Mouse (Mus musculus) forebrain, embryonic 11.5 days (tissue): ENCODE measurements around the gene Large1. TPM values are rescaled to one million over a fixed set of nuclear protein-coding genes. Genes with fewer than 3 reads are reported as not detected.
A peak's percentile ranks its signal among the peaks of the same experiment; 100 is the strongest.
"Not testable (repeated sequence)": the region's sequence is repeated elsewhere in the genome, so short reads cannot be mapped to it uniquely, and the experiment has no call there.

ENCODE experiments used
- ATAC-seq: fragments of 200-750 bp; cut with Nextera tagmentation; replicated peaks from 2 replicates; pipeline ENCODE4 v1.8.0; 2017; ENCODE audit warnings: moderate TSS enrichment; ENCODE audit not compliant: low FRiP score
- DNase-seq: peaks from one replicate; pipeline ENCODE4 v3.0.0-alpha.2; 2017; ENCODE audit warnings: low spot score
- H3K27ac ChIP-seq: fragments of 300-500 bp; sonication (generic); 2 replicates; pipeline ENCODE4 v1.5.1; 2014; ENCODE audit warnings: low read depth, low read length
- H3K27me3 ChIP-seq: fragments of 300-500 bp; sonication (generic); 2 replicates; pipeline ENCODE4 v1.6.1; 2014; ENCODE audit warnings: mild to moderate bottlenecking, low read length, mixed read lengths; ENCODE audit not compliant: control insufficient read depth, insufficient read depth
- H3K36me3 ChIP-seq: fragments of 300-500 bp; sonication (generic); 2 replicates; pipeline ENCODE4 v1.6.1; 2014; ENCODE audit warnings: mild to moderate bottlenecking, low read length, moderate library complexity, mixed read lengths; ENCODE audit not compliant: control insufficient read depth, insufficient read depth
- H3K4me1 ChIP-seq: fragments of 300-500 bp; sonication (generic); replicated peaks from 2 replicates; pipeline ENCODE4 v1.6.1; 2014; ENCODE audit warnings: low read length, mixed read lengths; ENCODE audit not compliant: control insufficient read depth, insufficient read depth
- H3K4me2 ChIP-seq: fragments of 300-500 bp; sonication (generic); 2 replicates; pipeline ENCODE4 v1.6.1; 2014; ENCODE audit warnings: low read depth, mild to moderate bottlenecking, low read length, moderate library complexity, mixed read lengths; ENCODE audit not compliant: severe bottlenecking
- H3K4me3 ChIP-seq: fragments of 300-500 bp; sonication (generic); 2 replicates; pipeline ENCODE4 v1.5.1; 2014; ENCODE audit warnings: low read depth, low read length
- H3K9ac ChIP-seq: fragments of 300-500 bp; sonication (generic); 2 replicates; pipeline ENCODE4 v1.6.1; 2014; ENCODE audit warnings: low read length
- H3K9me3 ChIP-seq: fragments of 300-500 bp; sonication (generic); 2 replicates; pipeline ENCODE4 v1.6.1; 2016; ENCODE audit warnings: low read length, mixed read lengths; ENCODE audit not compliant: control insufficient read depth
- WGBS: fragments of 180-500 bp; shearing (Covaris S2); extraction: QIAGEN DNeasy Blood & Tissue Kit; methylation state at CpG from one replicate; pipeline ENCODE4 v1.1.7; 2014; 5-methylcytosine and 5-hydroxymethylcytosine counted together
- polyA plus RNA-seq: library from polyadenylated mRNA; unstranded; fragments of >200 nt; fragmentation: Nextera tagmentation; extraction: Ambion mirVana; gene quantifications from 2 replicates; pipeline ENCODE4 v1.2.1, GENCODE M21; 2014

Gene Large1
- 9.4 and 9.8 TPM in 2 replicates for polyA plus RNA-seq

DNA sequence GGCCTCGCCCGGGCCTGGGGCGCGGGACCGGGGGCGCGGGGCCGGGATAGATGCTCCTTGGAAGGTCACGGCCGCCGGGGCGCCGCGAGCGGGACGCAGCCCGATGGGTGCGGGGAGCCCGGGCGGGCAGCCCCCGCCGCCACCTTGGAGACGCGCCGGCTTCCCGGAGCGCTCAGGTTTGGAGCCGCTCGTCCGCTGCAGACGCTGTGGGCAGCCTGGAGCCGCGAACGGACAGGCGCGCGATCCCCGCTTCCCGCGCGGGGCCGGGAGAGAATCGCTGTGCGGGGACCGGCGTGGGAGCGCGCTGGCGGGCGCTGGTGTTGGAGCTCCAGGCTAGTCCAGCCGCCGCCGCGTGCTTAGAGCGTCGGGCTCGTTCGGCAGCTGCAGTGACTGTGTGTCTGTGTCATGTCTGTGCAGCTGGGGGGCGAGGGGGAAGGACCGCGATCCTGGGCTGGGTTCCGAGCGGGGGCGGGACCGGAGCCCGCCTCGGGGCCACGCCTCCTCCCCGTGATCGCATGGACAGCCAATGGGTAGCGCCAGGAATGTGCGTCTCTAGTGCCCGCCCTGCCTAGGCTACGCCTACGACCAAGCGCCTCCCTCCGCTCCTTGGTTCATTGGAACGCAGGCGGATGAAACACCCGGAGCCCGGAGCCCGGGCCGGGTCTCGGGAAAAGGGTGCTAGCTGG lies at the start of gene Large1:
Gene Large1 (minus strand): TSS at position 433 of the 686 bp plus-strand sequence.
- DNase-seq (peak; percentile 98), ATAC-seq (peak; percentile 98)
- Histone ChIP-seq H3K4me3 (peak within 1 kb of the TSS; percentile 84), H3K4me1 (peaks cover 9% of the 10 kb centered on the region; the same call in 1 of the 2 replicates), H3K27me3 (no peaks in the 10 kb centered on the region), H3K36me3 (no peaks in the 10 kb centered on the region), H3K27ac (peak within 1 kb of the TSS; percentile 85), H3K9me3 (no peaks in the 10 kb centered on the region), H3K4me2 (peak within 1 kb of the TSS; percentile 79), H3K9ac (peak within 1 kb of the TSS; percentile 93)
- WGBS = under 1% methylated on average over 66 of the region's 84 CpGs

DNA sequence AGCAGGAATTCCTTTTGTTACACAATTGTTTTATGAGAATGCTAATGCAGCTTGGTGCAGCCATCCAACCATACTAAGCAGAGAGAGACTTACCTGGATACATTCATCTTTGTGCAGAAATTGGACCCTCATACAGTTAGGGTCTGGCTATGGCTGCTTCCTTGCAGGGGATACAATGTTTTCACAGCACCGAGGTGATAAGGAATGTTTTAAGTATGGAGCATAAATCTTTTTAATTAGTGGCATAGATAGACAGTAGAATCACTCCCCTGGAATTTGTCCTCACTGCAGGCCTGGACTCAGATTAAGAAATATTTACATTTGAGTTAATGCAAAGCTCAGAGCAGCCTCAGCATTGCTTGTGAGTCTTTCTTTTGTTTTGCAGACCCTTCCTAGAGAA lies 47.0 kb upstream of the Large1 start:
- Histone ChIP-seq H3K4me3 (no peak overlapping the region), H3K4me2 (no peak overlapping the region), H3K36me3 (no peaks in the 10 kb centered on the region), H3K27ac (no peak overlapping the region), H3K4me1 (no peaks in the 10 kb centered on the region), H3K9ac (no peak overlapping the region), H3K9me3 (no peaks in the 10 kb centered on the region), H3K27me3 (no peaks in the 10 kb centered on the region)
- 59% methylated on average over 1 of the region's 1 CpGs for WGBS
- ATAC-seq = no peak
- no peak for DNase-seq

DNA sequence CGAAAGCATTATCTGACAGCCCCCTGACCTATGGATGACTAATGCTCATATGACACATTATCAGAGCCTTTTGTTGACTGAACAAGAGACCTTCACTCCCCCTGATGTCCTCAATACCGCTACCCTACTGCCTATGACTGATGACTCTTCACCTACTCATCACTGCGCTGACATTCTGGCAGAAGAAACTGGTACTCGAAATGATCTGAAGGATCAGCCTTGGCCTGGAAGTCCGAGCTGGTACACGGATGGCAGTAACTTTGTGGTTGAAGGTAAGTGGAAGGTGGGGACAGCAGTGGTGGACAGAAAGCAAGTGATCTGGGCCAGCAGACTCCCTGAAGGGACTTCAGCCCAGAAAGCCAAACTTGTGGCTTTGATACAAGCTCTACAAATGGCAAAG lies 19.7 kb upstream of the Large1 start:
- H3K36me3 ChIP-seq, DNase-seq, ATAC-seq, H3K9me3 ChIP-seq, H3K4me3 ChIP-seq, H3K27ac ChIP-seq, H3K4me1 ChIP-seq, H3K9ac ChIP-seq, H3K4me2 ChIP-seq, H3K27me3 ChIP-seq: not testable (repeated sequence)
- WGBS = 92% methylated on average over 6 of the region's 6 CpGs

DNA sequence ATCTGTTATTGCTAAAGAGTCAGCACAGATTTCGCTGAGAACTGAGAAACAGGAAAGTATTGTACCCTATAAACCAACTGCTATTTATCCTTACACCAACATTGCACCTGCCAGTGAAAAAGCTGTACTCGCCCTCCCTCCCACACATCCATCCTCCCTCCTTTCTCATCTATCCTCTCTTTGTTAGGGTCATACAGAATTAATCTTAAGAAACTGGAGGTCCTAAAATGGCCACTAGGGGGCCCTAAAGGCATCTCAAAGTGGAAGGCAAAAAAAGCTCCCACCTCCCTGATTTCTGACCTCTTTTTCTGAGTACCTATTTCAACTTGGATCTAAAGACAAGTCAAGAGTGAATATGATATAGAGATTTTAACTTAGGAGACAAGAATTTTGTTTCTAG lies 2.6 kb upstream of the Large1 start:
- no peak overlapping the region for H3K27ac ChIP-seq
- 35% methylated on average over 2 of the region's 2 CpGs for WGBS
- peaks cover 9% of the 10 kb centered on the region; the same call in 1 of the 2 replicates for H3K4me1 ChIP-seq
- no peaks in the 10 kb centered on the region for H3K36me3 ChIP-seq
- no peak overlapping the region for H3K4me3 ChIP-seq
- ATAC-seq (no peak), DNase-seq (peak; percentile 63)
- H3K4me2 ChIP-seq = no peak overlapping the region
- no peak overlapping the region for H3K9ac ChIP-seq
- no peaks in the 10 kb centered on the region for H3K9me3 ChIP-seq
- H3K27me3 ChIP-seq = no peaks in the 10 kb centered on the region

DNA sequence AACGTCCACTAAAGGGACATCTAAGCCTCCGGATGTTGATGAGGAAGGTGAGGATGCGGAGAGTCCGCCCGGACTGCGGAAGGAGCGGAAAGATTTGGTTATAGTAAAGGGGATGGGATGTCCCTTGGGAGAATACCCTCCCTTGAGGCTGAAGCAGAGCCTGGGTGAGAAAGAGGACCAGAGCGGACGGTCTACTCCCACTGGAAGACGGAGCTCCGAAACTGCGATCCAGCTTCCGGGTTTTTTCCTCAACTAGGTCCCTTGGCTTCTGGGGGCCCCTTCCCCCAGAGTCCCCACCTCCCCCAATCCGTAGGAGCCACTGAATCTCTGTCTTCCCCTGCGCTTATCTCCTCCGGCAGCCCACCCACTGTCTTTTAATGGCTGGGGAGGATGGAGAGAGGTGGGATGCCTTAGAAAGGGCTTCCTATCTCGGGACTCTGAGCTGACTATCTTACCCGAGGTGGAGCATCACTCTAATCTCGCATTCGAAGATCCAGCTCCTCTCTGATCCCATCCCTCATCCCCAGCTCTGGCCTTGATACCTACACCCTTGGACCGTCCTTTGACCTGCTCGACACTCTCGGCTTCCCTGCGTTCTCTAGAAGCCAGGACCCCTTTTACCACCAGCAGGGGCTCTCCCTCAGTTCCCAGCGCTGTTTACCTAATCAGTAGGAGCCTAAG lies 1.0 kb upstream of the Large1 start:
- Histone ChIP-seq H3K36me3 (no peaks in the 10 kb centered on the region), H3K9me3 (no peaks in the 10 kb centered on the region), H3K4me3 (peak overlapping the region; percentile 84), H3K27ac (peak overlapping the region; percentile 64; the same call in 1 of the 2 replicates), H3K9ac (peak overlapping the region; percentile 62), H3K4me1 (peaks cover 9% of the 10 kb centered on the region; the same call in 1 of the 2 replicates), H3K4me2 (peak overlapping the region; percentile 79), H3K27me3 (no peaks in the 10 kb centered on the region)
- DNase-seq (peak; percentile 81), ATAC-seq (peak; percentile 43)
- WGBS = 1% methylated on average over 25 of the region's 25 CpGs

DNA sequence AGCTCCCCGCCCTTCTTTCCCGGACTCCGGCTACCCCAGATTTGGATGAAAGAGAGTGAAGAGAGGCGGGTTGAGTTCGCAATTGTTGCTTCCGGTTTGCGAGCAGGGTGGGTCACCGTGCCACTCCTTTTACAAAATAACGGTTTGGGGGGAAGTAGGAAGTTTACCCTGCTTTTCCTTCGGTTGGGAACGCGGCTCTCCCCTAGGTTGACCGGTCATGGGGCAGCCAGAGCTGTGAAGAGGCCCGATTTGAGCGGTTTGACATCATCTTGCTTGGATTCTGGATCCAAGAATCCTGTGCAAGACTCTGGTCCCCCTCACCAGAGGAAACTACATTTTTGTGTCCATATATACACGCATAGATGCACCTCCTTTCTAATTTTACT lies 447 bp upstream of the Large1 start:
- peak; percentile 37 for ATAC-seq
- Histone ChIP-seq H3K9ac (peak overlapping the region; percentile 62), H3K4me2 (peak overlapping the region; percentile 79), H3K36me3 (no peaks in the 10 kb centered on the region), H3K4me3 (peak overlapping the region; percentile 84), H3K4me1 (peaks cover 9% of the 10 kb centered on the region; the same call in 1 of the 2 replicates), H3K27me3 (no peaks in the 10 kb centered on the region), H3K27ac (peak overlapping the region; percentile 64; the same call in 1 of the 2 replicates), H3K9me3 (no peaks in the 10 kb centered on the region)
- no peak for DNase-seq
- WGBS = 2% methylated on average over 16 of the region's 16 CpGs

DNA sequence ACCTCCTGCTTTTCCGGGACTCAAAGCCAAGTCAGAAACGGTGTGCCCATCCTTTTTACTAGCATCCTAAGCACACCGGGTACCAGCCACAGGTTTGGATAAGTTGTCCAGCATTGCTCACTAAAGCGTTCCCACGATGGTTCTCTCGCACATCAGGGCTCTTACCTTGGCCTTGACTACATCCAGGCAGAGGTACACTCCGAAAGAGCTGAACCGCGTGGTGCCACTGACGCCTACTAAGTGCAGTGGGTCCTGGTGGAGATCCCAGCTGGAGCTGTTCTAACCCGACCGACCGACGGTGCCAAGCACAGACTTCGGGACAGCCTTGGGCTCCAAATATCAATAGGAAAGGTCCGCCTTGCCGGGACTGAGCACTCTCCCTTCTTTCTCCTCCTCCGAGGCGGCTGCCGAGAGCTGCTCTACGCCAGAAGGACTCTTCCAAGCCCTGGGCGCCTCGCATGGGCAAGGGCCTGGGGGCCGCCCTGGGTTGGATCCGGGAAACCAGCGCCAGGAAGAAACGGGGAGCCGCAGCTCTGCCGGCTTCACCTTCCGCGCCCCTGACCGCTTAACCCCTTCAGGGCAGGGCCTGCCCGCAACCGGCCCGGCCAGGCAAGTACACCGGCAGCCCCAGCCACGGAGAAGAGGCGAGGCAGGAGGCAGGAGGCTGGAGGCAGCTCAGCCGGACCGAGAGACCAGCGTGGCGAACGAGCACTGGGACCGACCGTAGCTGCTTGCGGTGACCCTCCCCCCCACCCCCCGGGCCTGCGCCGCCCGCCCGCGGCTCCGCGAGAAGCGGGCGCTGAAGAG lies 836 bp downstream of the Large1 start:
- H3K9ac ChIP-seq = peak overlapping the region; percentile 93
- no peaks in the 10 kb centered on the region for H3K27me3 ChIP-seq
- H3K9me3 ChIP-seq = no peaks in the 10 kb centered on the region
- WGBS = under 1% methylated on average over 53 of the region's 56 CpGs
- H3K27ac ChIP-seq = peak overlapping the region; percentile 85
- peak overlapping the region; percentile 69 for H3K4me2 ChIP-seq
- ATAC-seq = peak; percentile 42
- H3K4me1 ChIP-seq = peaks cover 9% of the 10 kb centered on the region; the same call in 1 of the 2 replicates
- no peaks in the 10 kb centered on the region for H3K36me3 ChIP-seq
- DNase-seq = peak; percentile 79
- H3K4me3 ChIP-seq = peak overlapping the region; percentile 84

DNA sequence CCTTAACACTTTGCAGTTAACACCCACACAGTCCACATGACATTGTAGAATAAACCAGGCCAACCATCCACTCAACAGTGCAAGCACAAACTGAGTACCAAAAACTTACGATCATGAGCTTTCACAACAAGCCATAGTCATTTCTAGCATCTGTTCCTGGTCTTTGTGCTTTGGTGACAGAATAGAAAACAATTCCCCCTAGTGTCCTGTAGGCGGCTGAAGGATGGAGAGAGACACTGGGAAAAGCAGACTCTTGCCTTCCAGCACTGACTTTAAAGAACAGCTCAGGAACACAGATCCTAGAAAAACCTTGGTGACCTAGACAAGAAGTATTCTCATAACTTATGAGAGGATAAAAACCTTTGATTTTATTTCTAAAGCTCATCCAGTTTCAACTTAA lies 3.0 kb downstream of the Large1 start:
- no peaks in the 10 kb centered on the region for H3K27me3 ChIP-seq
- H3K9me3 ChIP-seq = no peaks in the 10 kb centered on the region
- H3K4me1 ChIP-seq = peaks cover 9% of the 10 kb centered on the region; the same call in 1 of the 2 replicates
- no peaks in the 10 kb centered on the region for H3K36me3 ChIP-seq
- no peak for ATAC-seq
- H3K9ac ChIP-seq = no peak overlapping the region
- 27% methylated on average over 2 of the region's 2 CpGs for WGBS
- DNase-seq = no peak
- H3K4me3 ChIP-seq = no peak overlapping the region
- H3K27ac ChIP-seq = no peak overlapping the region
- no peak overlapping the region for H3K4me2 ChIP-seq
